Mouse (Mus musculus) thymus, adult 2 months (tissue): ENCODE measurements at regions not wholly inside any gene's neighbourhood (a gene's known extent, or its start where the extent isn't known, plus 50 kb on each side); places are given as distances from the start of the nearest gene placed in this dataset.

Experiments used
- DNase-seq: peaks from one replicate; pipeline ENCODE4 v3.0.0; 2021
- H3K27ac ChIP-seq: fragments of 200-500 bp; 2 replicates; pipeline ENCODE4 v1.5.1; 2012; ENCODE audit warnings: low read length, control low read depth; ENCODE audit not compliant: control insufficient read depth, insufficient read depth
- H3K27me3 ChIP-seq: fragments of 200-500 bp; 2 replicates; pipeline ENCODE4 v1.6.1; 2012; ENCODE audit warnings: mild to moderate bottlenecking, low read length, moderate library complexity, mixed read lengths; ENCODE audit not compliant: control insufficient read depth, insufficient read depth
- H3K36me3 ChIP-seq: fragments of 200-500 bp; 2 replicates; pipeline ENCODE4 v1.6.1; 2012; ENCODE audit warnings: mild to moderate bottlenecking, low read length, moderate library complexity; ENCODE audit not compliant: control insufficient read depth, insufficient read depth
- H3K4me1 ChIP-seq: fragments of 200-500 bp; replicated peaks from 2 replicates; pipeline ENCODE4 v1.6.1; 2012; ENCODE audit warnings: low read length; ENCODE audit not compliant: control insufficient read depth, insufficient read depth
- H3K4me3 ChIP-seq: fragments of 200-500 bp; 2 replicates; pipeline ENCODE4 v1.5.1; 2012; ENCODE audit warnings: mild to moderate bottlenecking, low read length, control low read depth, moderate library complexity; ENCODE audit not compliant: control insufficient read depth, insufficient read depth
- CTCF ChIP-seq: fragments of 200-500 bp; IDR thresholded peaks from 2 replicates; pipeline ENCODE4 v1.5.1; 2012; ENCODE audit warnings: mild to moderate bottlenecking, control low read depth, low read length, moderate library complexity, borderline replicate concordance; ENCODE audit not compliant: control insufficient read depth, poor library complexity, insufficient read depth; ENCODE audit errors: extremely low read depth
- POLR2A ChIP-seq: fragments of 200-500 bp; IDR thresholded peaks from 2 replicates; pipeline ENCODE4 v1.6.1; 2012; ENCODE audit warnings: mild to moderate bottlenecking, low read length, control low read depth, moderate library complexity; ENCODE audit not compliant: control insufficient read depth, poor library complexity, insufficient read depth; ENCODE audit errors: extremely low read depth
- WGBS: fragments of 180-500 bp; shearing (Covaris S2); methylation state at CpG from one replicate; pipeline ENCODE4 v1.1.7; 2018; 5-methylcytosine and 5-hydroxymethylcytosine counted together

DNA sequence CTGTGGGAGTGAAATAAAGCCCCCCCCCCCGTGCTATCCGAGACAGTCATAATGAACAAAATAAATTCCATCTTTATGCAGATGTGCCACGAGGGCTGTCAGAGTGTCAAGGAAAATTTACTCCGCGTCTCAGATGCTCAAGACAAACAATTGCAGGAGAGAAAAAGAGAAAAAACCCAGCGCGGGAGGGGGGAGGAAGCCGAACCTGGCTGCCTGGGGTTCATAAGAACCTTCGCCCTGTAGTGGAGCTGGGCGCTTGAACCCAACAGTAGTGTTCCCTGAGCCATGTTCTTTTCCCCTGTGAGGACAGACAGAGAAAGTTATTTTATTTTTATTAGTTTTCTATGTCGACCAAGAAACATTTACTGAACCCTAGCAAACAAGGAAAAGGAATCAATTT lies 324.1 kb downstream of the Cd83 start:
- 0 out of 2 replicates have a peak, but pooled peaks cover 6% of the 10 kb centered on the region for H3K4me1 ChIP-seq
- H3K36me3 ChIP-seq, result no peaks in the 10 kb centered on the region
- no peak overlapping the region for H3K4me3 ChIP-seq
- no peaks in the 10 kb centered on the region for H3K27me3 ChIP-seq
- TF ChIP-seq POLR2A (no peak), CTCF (no peak)
- WGBS, result 90% methylated on average over 11 of the region's 11 CpGs
- no peak overlapping the region for H3K27ac ChIP-seq
- DNase-seq, result no peak

DNA sequence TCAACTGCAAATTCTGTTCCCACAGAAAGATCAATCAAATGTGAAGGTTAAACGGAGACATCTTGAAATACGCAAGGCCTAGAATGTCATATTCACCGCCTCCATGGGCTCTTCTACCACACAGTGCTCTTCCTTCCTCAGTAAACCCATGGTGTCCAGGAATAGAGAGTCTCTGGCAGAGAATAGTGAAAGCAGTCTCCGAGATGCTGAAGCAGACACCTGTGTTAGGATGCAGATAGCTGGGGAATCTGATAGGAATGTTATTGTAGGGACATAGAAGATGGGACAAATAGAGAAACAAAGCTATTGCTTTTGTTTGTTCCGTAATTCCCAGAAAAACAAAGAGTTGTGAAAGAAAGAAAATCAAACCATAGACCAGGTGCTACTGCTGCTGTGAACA lies 328.5 kb downstream of the Cd83 start:
- peaks cover 6% of the 10 kb centered on the region for H3K4me1 ChIP-seq
- H3K36me3 ChIP-seq, result no peaks in the 10 kb centered on the region
- H3K4me3 ChIP-seq, result no peak overlapping the region
- DNase-seq, result no peak
- H3K27ac ChIP-seq, result no peak overlapping the region
- TF ChIP-seq CTCF (no peak), POLR2A (no peak)
- H3K27me3 ChIP-seq, result no peaks in the 10 kb centered on the region
- WGBS, result 93% methylated on average over 5 of the region's 5 CpGs

DNA sequence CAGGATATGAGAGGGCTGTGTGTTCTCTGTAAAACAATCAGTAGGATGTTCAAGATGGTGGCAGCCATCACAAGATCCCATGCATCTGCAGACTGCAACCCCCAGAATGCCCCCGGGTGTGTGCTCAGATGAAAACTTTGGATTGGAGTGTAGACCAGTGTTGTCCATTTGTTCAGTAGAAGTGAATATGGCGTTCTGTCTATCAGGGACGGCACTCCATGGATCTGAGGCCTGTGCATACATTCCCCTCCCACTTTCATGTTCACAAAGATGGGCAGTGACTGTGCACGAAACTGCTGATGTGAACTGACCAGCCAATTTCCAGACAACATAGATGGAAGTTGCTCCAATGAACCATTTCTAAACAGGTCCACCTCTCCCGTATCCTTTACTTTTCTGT lies 330.3 kb downstream of the Cd83 start:
- no peak overlapping the region for H3K4me3 ChIP-seq
- WGBS, result 97% methylated on average over 5 of the region's 5 CpGs
- H3K36me3 ChIP-seq, result no peaks in the 10 kb centered on the region
- DNase-seq, result no peak
- TF ChIP-seq POLR2A (no peak), CTCF (no peak)
- H3K4me1 ChIP-seq, result peaks cover 7% of the 10 kb centered on the region
- H3K27me3 ChIP-seq, result no peaks in the 10 kb centered on the region
- H3K27ac ChIP-seq, result no peak overlapping the region

DNA sequence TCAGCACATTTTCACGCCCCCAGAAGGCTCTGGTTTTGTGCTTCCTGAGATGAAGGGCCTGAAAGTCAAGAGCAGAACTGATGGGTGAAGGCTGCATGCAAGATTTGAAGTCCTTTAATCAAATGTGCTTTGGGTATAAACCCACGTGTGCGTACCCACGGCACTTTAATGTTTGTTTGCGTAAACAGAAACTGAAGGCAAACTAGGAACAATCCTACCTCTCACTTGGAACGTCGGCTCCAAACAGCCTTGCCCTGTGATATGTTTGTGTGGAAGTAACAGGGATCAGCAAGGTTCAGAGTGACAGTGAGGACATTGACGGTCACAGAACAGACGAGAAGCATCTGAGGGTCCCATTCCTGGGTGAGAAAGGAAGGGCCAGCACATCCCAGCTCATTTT lies 333.3 kb downstream of the Cd83 start:
- 81% methylated on average over 9 of the region's 9 CpGs for WGBS

DNA sequence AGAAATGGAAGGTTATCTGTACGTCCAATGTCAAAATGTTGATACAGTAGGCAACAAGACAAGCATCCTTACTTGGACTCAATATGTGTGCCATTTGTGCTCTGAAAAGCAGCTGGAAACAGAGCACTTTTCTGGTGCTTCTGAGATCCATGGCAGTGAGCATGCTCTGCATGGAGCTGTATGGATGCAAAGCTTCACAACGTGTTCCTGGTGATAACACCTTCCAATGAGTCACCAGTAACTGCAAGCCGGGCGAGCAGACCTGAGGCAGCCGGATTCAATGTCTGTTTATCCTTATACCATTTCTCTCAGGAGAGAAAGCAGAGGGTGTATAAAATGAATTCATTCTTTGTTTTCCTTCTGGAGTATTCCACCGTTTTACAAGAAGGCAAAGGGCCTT lies 334.3 kb downstream of the Cd83 start:
- no peaks in the 10 kb centered on the region for H3K36me3 ChIP-seq
- 96% methylated on average over 6 of the region's 6 CpGs for WGBS

More for the DNA sequence above, 333.3 kb downstream of the Cd83 start:
- Histone ChIP-seq H3K36me3 (no peaks in the 10 kb centered on the region), H3K27me3 (no peaks in the 10 kb centered on the region), H3K4me3 (no peak overlapping the region), H3K27ac (no peak overlapping the region), H3K4me1 (peaks cover 9% of the 10 kb centered on the region)
- DNase-seq, result no peak
- TF ChIP-seq CTCF (no peak), POLR2A (no peak)

DNA sequence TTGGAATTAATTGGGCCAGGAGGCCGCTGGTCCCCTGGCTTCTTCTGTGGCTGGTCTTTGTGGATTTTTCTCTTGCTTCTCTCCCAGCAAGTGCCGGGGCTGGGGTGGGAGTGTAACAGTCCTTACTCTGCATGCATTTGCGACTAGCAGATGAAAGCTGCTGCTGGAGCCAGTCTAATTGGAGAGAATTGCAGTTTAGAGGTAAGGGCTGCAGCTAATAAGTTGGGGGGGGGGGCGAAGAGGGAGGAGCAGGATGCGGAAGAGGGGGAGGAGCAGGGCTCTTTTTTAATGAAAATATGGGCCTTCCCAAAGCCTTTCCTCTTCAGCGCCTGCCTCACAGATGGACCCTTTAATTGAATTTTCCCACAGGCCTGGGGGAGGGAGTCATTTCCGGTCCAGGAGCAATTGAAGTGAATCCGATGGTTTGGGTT lies 336.7 kb downstream of the Cd83 start:
- no peaks in the 10 kb centered on the region for H3K27me3 ChIP-seq
- WGBS, result 90% methylated on average over 8 of the region's 8 CpGs
- no peak overlapping the region for H3K27ac ChIP-seq
- TF ChIP-seq CTCF (no peak), POLR2A (no peak)
- no peaks in the 10 kb centered on the region for H3K36me3 ChIP-seq
- DNase-seq, result no peak
- H3K4me3 ChIP-seq, result no peak overlapping the region
- peaks cover 11% of the 10 kb centered on the region for H3K4me1 ChIP-seq

More for the DNA sequence above, 334.3 kb downstream of the Cd83 start:
- no peak overlapping the region for H3K27ac ChIP-seq
- peaks cover 9% of the 10 kb centered on the region for H3K4me1 ChIP-seq
- no peak for TF ChIP-seq CTCF
- TF ChIP-seq POLR2A, result no peak
- no peaks in the 10 kb centered on the region for H3K27me3 ChIP-seq
- H3K4me3 ChIP-seq, result no peak overlapping the region
- DNase-seq, result no peak

DNA sequence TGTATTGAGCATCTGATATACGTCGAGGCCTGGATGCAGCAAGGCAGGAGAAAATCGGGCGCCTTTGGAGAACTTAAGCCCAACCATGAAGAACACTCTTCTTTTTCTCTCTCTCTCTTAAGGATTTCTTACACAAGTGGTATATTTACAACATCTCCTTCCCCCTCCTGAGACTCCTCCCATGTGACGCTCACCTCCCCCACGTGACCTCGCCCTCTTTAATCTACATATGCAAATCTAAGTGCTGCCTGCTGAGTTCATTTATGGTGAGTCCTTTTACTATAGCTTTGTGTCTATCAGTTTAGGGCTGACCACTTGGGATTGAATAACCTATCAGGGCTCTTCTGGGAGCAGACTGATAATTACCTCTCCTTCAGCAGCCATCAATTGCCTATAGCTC lies 337.4 kb downstream of the Cd83 start:
- WGBS, result 94% methylated on average over 7 of the region's 7 CpGs
- TF ChIP-seq POLR2A (no peak), CTCF (no peak)
- H3K4me3 ChIP-seq, result no peak overlapping the region
- DNase-seq, result no peak
- no peaks in the 10 kb centered on the region for H3K27me3 ChIP-seq
- no peak overlapping the region for H3K27ac ChIP-seq
- peaks cover 13% of the 10 kb centered on the region for H3K4me1 ChIP-seq
- H3K36me3 ChIP-seq, result no peaks in the 10 kb centered on the region
